Mouse (Mus musculus) heart, adult 18-20 months (tissue): ENCODE data around the gene Tepsin. TPM values are rescaled to one million over a fixed set of nuclear protein-coding genes. Genes with fewer than 3 reads are reported as not detected.

Experiments
- microRNA-seq, 2 experiments: library from miRNA; unstranded; fragments of <30 nt; microRNA quantifications; one replicate each; pipeline ENCODE4 v1.2.0; 2022
- total RNA-seq, 2 experiments: library from RNA; stranded (reverse); gene quantifications; 2 replicates each; pipeline ENCODE4 v1.2.3; 2021

The Tepsin gene
- total RNA-seq, 2 experiments from 2014 or later = 5.9 to 8.2 TPM

Small RNA genes lying within 50 kb of the gene (microRNA-seq; reads per million reads assigned to microRNA genes)
- gene Gm25948 = 0 reads per million in 2 experiments

Other genes with a start within 250 kb of the Tepsin start
- gene Chmp6, start 185.3 kb downstream of the Tepsin start, total RNA-seq = 10 to 100 TPM; 27.8 to 30.2 TPM
- gene Baiap2, start 156.0 kb downstream of the Tepsin start, total RNA-seq = 10 to 100 TPM in 1 of 2 experiments, 1 to 10 TPM in 1; 6.5 to 10.7 TPM
- gene Aatk, start 51.6 kb downstream of the Tepsin start, total RNA-seq = 1 to 10 TPM; 3.8 to 4.3 TPM
- 10 to 100 TPM in 1 of 2 experiments, 1 to 10 TPM in 1; 6.5 to 10.5 TPM for gene Cep131, start 11.9 kb downstream of the Tepsin start, total RNA-seq
- 10 to 100 TPM; 85.2 to 94.9 TPM for gene Ndufaf8, start 197 bp upstream of the Tepsin start, total RNA-seq
- gene Slc38a10, start 52.6 kb upstream of the Tepsin start, total RNA-seq = 10 to 100 TPM; 89.2 to 93.9 TPM
- 1 to 10 TPM; 3.5 to 5.0 TPM for gene Bahcc1, start 134.2 kb upstream of the Tepsin start, total RNA-seq
- 100 to 1,000 TPM; 286 to 296 TPM for gene Actg1, start 249.8 kb upstream of the Tepsin start, total RNA-seq